Mouse (Mus musculus) embryonic fibroblast, embryonic 13.5 days (primary cell): ENCODE measurements around the gene Zfp467.

Experiments
- CTCF ChIP-seq: IDR thresholded peaks from 2 replicates; pipeline ENCODE4 v1.5.1; 2011; ENCODE audit warnings: mild to moderate bottlenecking, control low read depth, low read length, moderate library complexity, borderline replicate concordance; ENCODE audit not compliant: insufficient read depth
- POLR2A ChIP-seq: IDR thresholded peaks from 2 replicates; pipeline ENCODE4 v1.6.1; 2011; ENCODE audit warnings: low read depth, mild to moderate bottlenecking, control low read depth, low read length, moderate library complexity

- TF ChIP-seq POLR2A (no peak), CTCF (no peak)
Observed at GRCm38 (mm10) chr6:48464966-48465679, 19.5 kb upstream of the Zfp467 start.
